Mouse (Mus musculus) midbrain, embryonic 10.5 days (tissue): ENCODE measurements around the gene Crim1. TPM values are rescaled to one million over a fixed set of nuclear protein-coding genes. Genes with fewer than 3 reads are reported as not detected.

Experiments
- DNase-seq: peaks from one replicate; pipeline ENCODE4 v3.0.0-alpha.2; 2017; ENCODE audit warnings: low spot score
- H3K27ac ChIP-seq: fragments of 300-500 bp; sonication (generic); replicated peaks from 2 replicates; pipeline ENCODE4 v1.5.1; 2016; ENCODE audit warnings: mild to moderate bottlenecking
- H3K27me3 ChIP-seq: fragments of 300-500 bp; sonication (generic); 2 replicates; pipeline ENCODE4 v1.6.1; 2016; ENCODE audit warnings: low read depth, mild to moderate bottlenecking; ENCODE audit not compliant: poor library complexity, severe bottlenecking
- H3K36me3 ChIP-seq: fragments of 300-500 bp; sonication (generic); 2 replicates; pipeline ENCODE4 v1.6.1; 2016; ENCODE audit warnings: mild to moderate bottlenecking, moderate library complexity
- H3K4me1 ChIP-seq: fragments of 300-500 bp; sonication (generic); 2 replicates; pipeline ENCODE4 v1.6.1; 2016
- H3K4me3 ChIP-seq: fragments of 300-500 bp; sonication (generic); 2 replicates; pipeline ENCODE4 v1.5.1; 2016; ENCODE audit warnings: mild to moderate bottlenecking, moderate library complexity
- H3K9me3 ChIP-seq: fragments of 300-500 bp; sonication (generic); replicated peaks from 2 replicates; pipeline ENCODE4 v1.6.1; 2016; ENCODE audit warnings: mild to moderate bottlenecking
- WGBS: fragments of 180-500 bp; shearing (Covaris S2); methylation state at CpG from one replicate; pipeline ENCODE4 v1.1.7; 2016; 5-methylcytosine and 5-hydroxymethylcytosine counted together
- polyA plus RNA-seq: library from polyadenylated mRNA; unstranded; fragments of >200 nt; fragmentation: Nextera tagmentation; extraction: Ambion mirVana; gene quantifications from 2 replicates; pipeline ENCODE4 v1.2.1, GENCODE M21; 2016

Crim1 gene
- polyA plus RNA-seq, 1 experiment from 2014 or later = 2.8 TPM

- H3K36me3 ChIP-seq = peaks cover 9% of the 10 kb centered on the region; the same call in 1 of the 2 replicates
- no peak overlapping the region for H3K27ac ChIP-seq
- WGBS = 80% methylated on average over 3 of the region's 3 CpGs
- DNase-seq = no peak
- no peaks in the 10 kb centered on the region for H3K27me3 ChIP-seq
- no peak overlapping the region for H3K4me3 ChIP-seq
- H3K4me1 ChIP-seq = peaks cover 8% of the 10 kb centered on the region
- no peaks in the 10 kb centered on the region for H3K9me3 ChIP-seq
These were observed 128.2 kb downstream of the Crim1 start for GRCm38 (mm10) chr17:78328287-78328686.

- H3K4me3 ChIP-seq = no peak overlapping the region
- H3K27me3 ChIP-seq = no peaks in the 10 kb centered on the region
- H3K36me3 ChIP-seq = peaks cover 21% of the 10 kb centered on the region
- H3K4me1 ChIP-seq = no peaks in the 10 kb centered on the region
- WGBS = 92% methylated on average over 8 of the region's 8 CpGs
- no peak overlapping the region for H3K27ac ChIP-seq
- DNase-seq = no peak
- H3K9me3 ChIP-seq = no peaks in the 10 kb centered on the region
These were observed 131.4 kb downstream of the Crim1 start for GRCm38 (mm10) chr17:78331438-78331837.

DNA sequence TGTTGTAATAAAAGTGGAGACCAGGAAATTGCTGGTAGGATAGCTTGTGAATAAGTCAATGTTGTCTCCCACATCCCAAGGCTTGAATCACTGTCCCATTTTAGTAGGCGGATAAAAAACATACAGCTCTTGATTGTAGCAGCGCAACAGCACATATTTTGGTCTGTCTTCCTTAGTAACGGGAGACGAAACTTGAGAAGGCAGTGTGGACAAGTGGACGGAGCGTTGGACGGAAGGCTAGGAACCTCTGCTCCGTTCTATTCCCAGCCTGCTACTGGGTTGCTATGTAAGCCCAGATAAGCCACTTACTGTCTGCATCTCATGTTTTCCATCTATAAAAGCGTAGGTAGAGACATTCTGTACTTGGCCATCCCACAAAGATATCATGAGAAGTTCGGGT, 133.2 kb downstream of the Crim1 start:
- H3K4me1 ChIP-seq = no peaks in the 10 kb centered on the region
- no peaks in the 10 kb centered on the region for H3K27me3 ChIP-seq
- 96% methylated on average over 10 of the region's 10 CpGs for WGBS
- no peak for DNase-seq
- H3K27ac ChIP-seq = no peak overlapping the region
- peaks cover 32% of the 10 kb centered on the region for H3K36me3 ChIP-seq
- H3K9me3 ChIP-seq = no peaks in the 10 kb centered on the region
- H3K4me3 ChIP-seq = no peak overlapping the region

DNA sequence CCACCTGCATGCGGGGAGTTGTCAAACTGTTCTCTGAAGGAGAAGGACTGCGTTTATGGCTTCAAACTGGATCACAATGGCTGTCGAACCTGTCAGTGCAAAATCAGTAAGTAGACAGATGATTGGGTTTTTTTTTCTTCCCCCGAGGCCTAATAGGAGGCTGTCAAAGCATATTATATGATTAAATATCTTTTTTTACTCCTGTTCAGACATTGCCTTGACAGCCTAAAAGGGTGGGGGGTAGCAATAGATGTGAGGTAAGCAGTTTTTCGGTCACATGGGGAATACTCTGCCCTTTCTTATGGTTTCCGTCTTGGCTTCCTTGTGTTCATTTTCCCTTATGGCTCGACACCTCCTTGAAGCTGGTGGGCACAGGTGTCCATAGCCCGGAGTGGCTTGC, 135.2 kb downstream of the Crim1 start:
- peaks cover 45% of the 10 kb centered on the region for H3K36me3 ChIP-seq
- no peak for DNase-seq
- no peak overlapping the region for H3K27ac ChIP-seq
- WGBS = 90% methylated on average over 8 of the region's 8 CpGs
- no peaks in the 10 kb centered on the region for H3K4me1 ChIP-seq
- no peaks in the 10 kb centered on the region for H3K9me3 ChIP-seq
- H3K4me3 ChIP-seq = no peak overlapping the region
- no peaks in the 10 kb centered on the region for H3K27me3 ChIP-seq

DNA sequence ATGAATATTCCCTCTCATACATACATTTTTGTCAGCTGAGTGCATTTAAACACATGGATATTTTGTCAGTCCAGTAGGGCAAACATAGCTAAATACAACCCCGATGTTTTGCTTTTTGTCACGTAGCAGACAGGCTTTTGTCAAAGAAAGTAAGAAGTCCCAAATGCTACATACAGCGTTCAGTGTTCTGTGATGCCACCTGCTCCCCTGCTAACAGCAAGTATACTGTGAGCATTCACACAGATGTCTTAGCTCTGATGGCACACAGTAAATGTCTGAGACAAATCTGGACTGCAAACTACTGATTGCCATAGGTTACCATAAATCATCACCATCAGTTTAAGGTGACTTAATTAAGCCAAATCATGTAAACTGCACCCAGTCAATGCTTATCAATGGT, 143.6 kb downstream of the Crim1 start:
- Histone ChIP-seq H3K27me3 (no peaks in the 10 kb centered on the region), H3K4me1 (peaks cover 7% of the 10 kb centered on the region; the same call in 1 of the 2 replicates), H3K4me3 (no peak overlapping the region), H3K27ac (no peak overlapping the region), H3K9me3 (no peaks in the 10 kb centered on the region), H3K36me3 (peaks cover 36% of the 10 kb centered on the region)
- WGBS = 96% methylated on average over 3 of the region's 3 CpGs
- no peak for DNase-seq

DNA sequence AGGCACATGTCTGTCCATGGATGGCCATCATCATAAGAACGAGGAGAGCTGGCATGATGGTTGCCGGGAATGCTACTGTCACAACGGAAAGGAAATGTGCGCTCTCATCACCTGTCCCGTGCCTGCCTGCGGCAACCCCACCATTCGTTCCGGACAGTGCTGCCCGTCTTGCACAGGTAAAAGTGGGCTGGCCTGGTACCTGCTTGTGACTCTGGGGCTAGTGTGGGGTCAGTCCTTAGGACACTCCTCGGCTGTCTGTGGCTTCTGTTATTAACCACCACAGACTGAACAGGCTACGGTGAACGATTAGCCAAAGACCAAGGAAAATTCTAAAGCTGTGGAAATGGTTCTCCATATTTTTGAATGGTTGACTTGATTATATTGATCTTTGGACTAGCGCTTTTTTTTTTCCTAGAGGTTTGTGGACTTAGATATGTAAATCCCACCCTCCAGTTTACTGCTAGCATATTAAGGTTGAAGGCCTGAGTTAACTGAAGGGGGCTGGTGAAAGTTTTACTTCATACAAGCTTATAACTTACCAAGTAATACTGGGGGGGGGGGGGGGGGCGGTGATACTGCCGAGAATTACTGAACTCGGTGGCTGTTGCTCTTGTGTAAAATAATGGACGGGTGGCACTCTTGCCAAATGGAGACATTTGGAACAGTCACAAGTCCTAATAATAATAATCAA, 147.2 kb downstream of the Crim1 start:
- WGBS = 94% methylated on average over 17 of the region's 17 CpGs
- no peak for DNase-seq
- no peaks in the 10 kb centered on the region for H3K9me3 ChIP-seq
- H3K27ac ChIP-seq = no peak overlapping the region
- no peaks in the 10 kb centered on the region for H3K27me3 ChIP-seq
- H3K36me3 ChIP-seq = peaks cover 41% of the 10 kb centered on the region
- peaks cover 22% of the 10 kb centered on the region for H3K4me1 ChIP-seq
- H3K4me3 ChIP-seq = no peak overlapping the region

DNA sequence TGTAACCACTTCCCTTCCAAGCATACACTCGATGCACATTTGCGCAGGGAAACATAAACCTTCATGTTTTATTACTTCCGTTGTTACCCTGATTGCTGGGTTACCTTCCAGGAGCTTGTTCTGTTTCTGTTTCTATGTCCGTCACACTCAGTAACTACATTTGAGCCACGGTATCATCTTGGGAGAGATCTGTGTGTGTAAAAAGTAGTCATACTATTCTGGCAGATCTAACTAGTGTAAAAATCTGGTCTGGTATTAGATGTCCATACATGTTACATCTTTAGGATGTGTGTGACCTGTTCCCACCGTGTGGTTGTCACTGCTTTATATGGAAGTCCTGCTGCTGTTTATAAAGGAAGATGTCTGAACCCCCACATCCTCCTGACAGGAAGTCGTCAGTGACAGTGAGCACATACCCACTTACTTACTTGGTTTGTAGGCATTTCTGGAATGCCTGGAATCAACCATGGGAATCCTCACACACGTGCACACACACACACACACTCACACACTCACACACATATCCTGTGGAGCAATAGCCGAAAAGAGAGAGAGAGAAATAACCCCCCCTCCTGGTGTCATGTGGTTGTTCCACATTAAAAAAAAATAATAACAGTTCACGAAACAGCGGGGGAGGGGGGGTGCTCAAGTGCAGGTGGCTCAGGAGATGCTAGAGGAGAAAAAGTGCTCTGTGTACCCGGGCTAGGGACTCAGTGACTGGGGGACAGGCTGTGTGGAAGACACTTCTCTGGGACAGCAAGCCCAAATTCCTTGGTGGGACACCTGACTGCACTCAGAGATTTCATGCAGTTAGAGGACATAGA, 151.8 kb downstream of the Crim1 start:
- Histone ChIP-seq H3K9me3 (no peaks in the 10 kb centered on the region), H3K4me3 (no peak overlapping the region), H3K27me3 (peaks cover 29% of the 10 kb centered on the region), H3K36me3 (peaks cover 67% of the 10 kb centered on the region), H3K27ac (no peak overlapping the region), H3K4me1 (peaks cover 39% of the 10 kb centered on the region)
- WGBS = 82% methylated on average over 12 of the region's 12 CpGs
- no peak for DNase-seq

GRCm38 (mm10) chr17:78352500-78352855, 152.4 kb downstream of the Crim1 start:
- Histone ChIP-seq H3K4me3 (no peak overlapping the region), H3K36me3 (peaks cover 61% of the 10 kb centered on the region), H3K4me1 (peaks cover 42% of the 10 kb centered on the region), H3K27ac (no peak overlapping the region), H3K27me3 (peaks cover 34% of the 10 kb centered on the region), H3K9me3 (no peaks in the 10 kb centered on the region)
- no peak for DNase-seq
- WGBS = 83% methylated on average over 3 of the region's 3 CpGs

GRCm38 (mm10) chr17:78354411-78354810, 154.4 kb downstream of the Crim1 start:
- H3K36me3 ChIP-seq = peaks cover 48% of the 10 kb centered on the region
- 86% methylated on average over 2 of the region's 2 CpGs for WGBS
- no peak overlapping the region for H3K4me3 ChIP-seq
- DNase-seq = no peak
- H3K27ac ChIP-seq = no peak overlapping the region
- H3K4me1 ChIP-seq = peaks cover 43% of the 10 kb centered on the region
- H3K27me3 ChIP-seq = peaks cover 45% of the 10 kb centered on the region
- H3K9me3 ChIP-seq = no peaks in the 10 kb centered on the region

DNA sequence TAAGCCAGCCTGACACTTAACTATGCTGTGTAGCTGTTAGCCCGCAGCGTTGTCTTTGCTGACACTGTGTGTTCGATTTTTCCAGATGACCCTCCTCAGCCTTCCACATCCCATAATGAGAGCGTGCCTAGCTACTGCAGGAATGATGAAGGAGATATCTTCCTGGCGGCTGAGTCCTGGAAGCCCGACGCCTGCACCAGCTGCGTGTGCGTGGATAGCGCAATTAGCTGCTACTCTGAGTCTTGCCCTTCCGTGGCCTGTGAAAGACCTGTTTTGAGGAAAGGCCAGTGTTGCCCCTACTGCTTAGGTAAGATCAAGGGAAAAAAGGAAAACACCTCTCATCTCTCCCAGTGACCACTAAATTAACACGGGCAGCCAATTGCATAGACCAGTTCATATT, 154.8 kb downstream of the Crim1 start:
- peaks cover 45% of the 10 kb centered on the region for H3K27me3 ChIP-seq
- no peaks in the 10 kb centered on the region for H3K9me3 ChIP-seq
- H3K27ac ChIP-seq = no peak overlapping the region
- H3K4me3 ChIP-seq = no peak overlapping the region
- peaks cover 42% of the 10 kb centered on the region for H3K4me1 ChIP-seq
- peaks cover 43% of the 10 kb centered on the region for H3K36me3 ChIP-seq
- 88% methylated on average over 12 of the region's 12 CpGs for WGBS
- no peak for DNase-seq

DNA sequence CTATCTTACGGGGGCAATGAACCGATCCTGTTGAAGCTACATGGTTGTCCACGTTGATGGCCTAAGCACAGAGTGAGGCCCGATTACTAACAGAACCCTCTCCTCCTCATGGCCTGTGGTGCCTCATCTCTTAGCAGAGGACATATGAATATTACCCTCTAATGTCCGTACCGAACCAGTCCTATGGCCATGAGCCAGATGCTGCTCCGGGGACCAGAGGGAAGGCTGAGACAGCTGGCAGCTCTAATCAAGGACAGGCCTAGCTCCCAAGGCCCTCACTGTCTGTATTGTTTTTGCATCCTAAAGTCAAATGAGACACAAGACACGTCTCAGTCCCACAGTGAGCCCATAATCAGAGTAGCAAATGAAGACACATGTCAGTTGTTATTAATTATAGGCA, 155.6 kb downstream of the Crim1 start:
- H3K36me3 ChIP-seq = peaks cover 39% of the 10 kb centered on the region
- WGBS = 76% methylated on average over 8 of the region's 8 CpGs
- no peak overlapping the region for H3K4me3 ChIP-seq
- no peak for DNase-seq
- H3K27me3 ChIP-seq = peaks cover 45% of the 10 kb centered on the region
- peaks cover 35% of the 10 kb centered on the region for H3K4me1 ChIP-seq
- 0 out of 2 replicates have a peak overlapping the region, but pooled peaks have one; percentile 13 for H3K27ac ChIP-seq
- no peaks in the 10 kb centered on the region for H3K9me3 ChIP-seq

- Histone ChIP-seq H3K4me1 (peaks cover 29% of the 10 kb centered on the region), H3K9me3 (no peaks in the 10 kb centered on the region), H3K27ac (no peak overlapping the region), H3K4me3 (no peak overlapping the region), H3K27me3 (peaks cover 45% of the 10 kb centered on the region), H3K36me3 (peaks cover 28% of the 10 kb centered on the region)
- WGBS = 84% methylated on average over 4 of the region's 4 CpGs
- DNase-seq = no peak
These were observed 157.7 kb downstream of the Crim1 start for GRCm38 (mm10) chr17:78357753-78358152.

- Histone ChIP-seq H3K27me3 (peaks cover 43% of the 10 kb centered on the region), H3K9me3 (no peaks in the 10 kb centered on the region), H3K36me3 (peaks cover 27% of the 10 kb centered on the region), H3K4me3 (no peak overlapping the region), H3K27ac (no peak overlapping the region), H3K4me1 (peaks cover 29% of the 10 kb centered on the region)
- no peak for DNase-seq
- 85% methylated on average over 7 of the region's 7 CpGs for WGBS
These were observed 158.2 kb downstream of the Crim1 start for GRCm38 (mm10) chr17:78358251-78358726.
